Mouse (Mus musculus): ENCODE results near the gene Itk.

Itk gene

GRCm38 (mm10) chr11:46393413-46393812 lies 4.1 kb upstream of the Itk start:
- in situ Hi-C loops (cut with MboI, MseI), result no loop called here

GRCm38 (mm10) chr11:46392890-46393289 lies 3.6 kb upstream of the Itk start:
- in situ Hi-C loops (cut with MboI, MseI), result no loop called here

- in situ Hi-C loops (cut with MboI, MseI), result no loop called here
These were observed 1.3 kb upstream of the Itk start for GRCm38 (mm10) chr11:46390621-46391020.

- in situ Hi-C loops (cut with MboI, MseI), result loop anchor here (5.0 to 10.0 kb wide), 4 partner anchors 34 to 986 kb away; no protein-coding TSS in a partner anchor
These were observed 877 bp downstream of the Itk start for GRCm38 (mm10) chr11:46388438-46388837.

- in situ Hi-C loops (cut with MboI, MseI), result loop anchor here (5.0 to 10.0 kb wide), 4 partner anchors 35 to 988 kb away; no protein-coding TSS in a partner anchor
These were observed 2.3 kb downstream of the Itk start for GRCm38 (mm10) chr11:46387061-46387460.

- in situ Hi-C loops (cut with MboI, MseI), result loop anchor here (5.0 to 10.0 kb wide), 4 partner anchors 36 to 988 kb away; no protein-coding TSS in a partner anchor
These were observed 2.8 kb downstream of the Itk start for GRCm38 (mm10) chr11:46386556-46386955.

GRCm38 (mm10) chr11:46384925-46385324 lies 4.4 kb downstream of the Itk start:
- in situ Hi-C loops (cut with MboI, MseI), result loop anchor here (5.0 to 10.0 kb wide), 4 partner anchors 37 to 990 kb away; no protein-coding TSS in a partner anchor

- in situ Hi-C loops (cut with MboI, MseI), result loop anchor here (10.0 kb wide), 1 partner anchor 992 kb away; no protein-coding TSS in a partner anchor
These were observed 6.8 kb downstream of the Itk start for GRCm38 (mm10) chr11:46382466-46382865.

- in situ Hi-C loops (cut with MboI, MseI), result loop anchor here (10.0 kb wide), 1 partner anchor 995 kb away; no protein-coding TSS in a partner anchor
These were observed 9.1 kb downstream of the Itk start for GRCm38 (mm10) chr11:46380097-46380675.

- in situ Hi-C loops (cut with MboI, MseI), result no loop called here
These were observed 11.2 kb downstream of the Itk start for GRCm38 (mm10) chr11:46377819-46378782.

- in situ Hi-C loops (cut with MboI, MseI), result no loop called here
These were observed 12.0 kb downstream of the Itk start for GRCm38 (mm10) chr11:46377316-46377715.

- in situ Hi-C loops (cut with MboI, MseI), result no loop called here
These were observed 14.3 kb downstream of the Itk start for GRCm38 (mm10) chr11:46375015-46375414.

- in situ Hi-C loops (cut with MboI, MseI), result no loop called here
These were observed 16.0 kb downstream of the Itk start for GRCm38 (mm10) chr11:46373071-46374030.

- in situ Hi-C loops (cut with MboI, MseI), result no loop called here
These were observed 16.9 kb downstream of the Itk start for GRCm38 (mm10) chr11:46372331-46372953.

- in situ Hi-C loops (cut with MboI, MseI), result no loop called here
These were observed 18.1 kb downstream of the Itk start for GRCm38 (mm10) chr11:46371250-46371649.

GRCm38 (mm10) chr11:46370457-46370856 lies 18.9 kb downstream of the Itk start:
- in situ Hi-C loops (cut with MboI, MseI), result no loop called here

GRCm38 (mm10) chr11:46366357-46366756 lies 23.0 kb downstream of the Itk start:
- in situ Hi-C loops (cut with MboI, MseI), result no loop called here

- in situ Hi-C loops (cut with MboI, MseI), result no loop called here
These were observed 23.6 kb downstream of the Itk start for GRCm38 (mm10) chr11:46365744-46366143.

GRCm38 (mm10) chr11:46363864-46364263 lies 25.5 kb downstream of the Itk start:
- in situ Hi-C loops (cut with MboI, MseI), result loop anchor here (5.0 kb wide), 1 partner anchor 68 kb away; no protein-coding TSS in a partner anchor
